Mouse (Mus musculus) embryonic facial prominence, embryonic 14.5 days (tissue): ENCODE measurements around the gene Aff4. TPM values are rescaled to one million over a fixed set of nuclear protein-coding genes. Genes with fewer than 3 reads are reported as not detected.

ENCODE experiments used
- ATAC-seq: fragments of 200-750 bp; cut with Nextera tagmentation; 2 replicates; pipeline ENCODE4 v1.8.0; 2017; ENCODE audit warnings: low read depth, moderate number of reproducible peaks, moderate TSS enrichment
- DNase-seq: peaks from one replicate; pipeline ENCODE4 v3.0.0-alpha.2; 2015; ENCODE audit warnings: low spot score
- H3K27ac ChIP-seq: fragments of 300-500 bp; sonication (generic); replicated peaks from 2 replicates; pipeline ENCODE4 v1.5.1; 2014; ENCODE audit warnings: low read depth, mild to moderate bottlenecking, low read length, moderate library complexity
- H3K27me3 ChIP-seq: fragments of 300-500 bp; sonication (generic); replicated peaks from 2 replicates; pipeline ENCODE4 v1.6.1; 2014; ENCODE audit warnings: low read length; ENCODE audit not compliant: control insufficient read depth, insufficient read depth
- H3K36me3 ChIP-seq: fragments of 300-500 bp; sonication (generic); 2 replicates; pipeline ENCODE4 v1.6.1; 2014; ENCODE audit warnings: low read length, mixed read lengths; ENCODE audit not compliant: control insufficient read depth, insufficient read depth
- H3K4me1 ChIP-seq: fragments of 300-500 bp; sonication (generic); 2 replicates; pipeline ENCODE4 v1.6.1; 2014; ENCODE audit warnings: antibody characterized with exemption, low read length; ENCODE audit not compliant: control insufficient read depth, insufficient read depth
- H3K4me2 ChIP-seq: fragments of 300-500 bp; sonication (generic); 2 replicates; pipeline ENCODE4 v1.6.1; 2014; ENCODE audit warnings: low read depth, mild to moderate bottlenecking, low read length, moderate library complexity, mixed read lengths
- H3K4me3 ChIP-seq: fragments of 300-500 bp; sonication (generic); 2 replicates; pipeline ENCODE4 v1.5.1; 2014; ENCODE audit warnings: low read depth, mild to moderate bottlenecking, low read length
- H3K9ac ChIP-seq: fragments of 300-500 bp; sonication (generic); 2 replicates; pipeline ENCODE4 v1.6.1; 2014; ENCODE audit warnings: low read depth, mild to moderate bottlenecking, low read length, moderate library complexity, mixed read lengths
- H3K9me3 ChIP-seq: fragments of 300-500 bp; sonication (generic); 2 replicates; pipeline ENCODE4 v1.6.1; 2016; ENCODE audit warnings: low read length; ENCODE audit not compliant: control insufficient read depth
- WGBS: fragments of 180-500 bp; shearing (Covaris S2); extraction: QIAGEN DNeasy Blood & Tissue Kit; methylation state at CpG from one replicate; pipeline ENCODE4 v1.1.7; 2014; 5-methylcytosine and 5-hydroxymethylcytosine counted together
- polyA plus RNA-seq: library from polyadenylated mRNA; unstranded; fragments of >200 nt; fragmentation: Nextera tagmentation; extraction: Ambion mirVana; gene quantifications from 2 replicates; pipeline ENCODE4 v1.2.1, GENCODE M21; 2014

The Aff4 gene
- polyA plus RNA-seq, 1 experiment from 2014 or later, result 59.7 TPM

- Histone ChIP-seq H3K9me3 (no peaks in the 10 kb centered on the region), H3K27me3 (no peaks in the 10 kb centered on the region), H3K4me1 (no peaks in the 10 kb centered on the region), H3K9ac (no peak overlapping the region; the same call in 1 of the 2 replicates), H3K4me2 (no peak overlapping the region), H3K4me3 (no peak overlapping the region), H3K27ac (peak overlapping the region; percentile 70), H3K36me3 (no peaks in the 10 kb centered on the region)
- 0 out of 2 replicates have a peak, but pooled peaks have one; percentile 41 for ATAC-seq
- 28% methylated on average over 12 of the region's 12 CpGs for WGBS
- peak; percentile 14 for DNase-seq
Measured at GRCm38 (mm10) chr11:53441921-53442320, 91.3 kb downstream of the Aff4 start.

GRCm38 (mm10) chr11:53443861-53444260 lies 93.2 kb downstream of the Aff4 start:
- ATAC-seq, result no peak
- no peak overlapping the region for H3K9ac ChIP-seq
- H3K4me3 ChIP-seq, result no peak overlapping the region
- H3K9me3 ChIP-seq, result no peaks in the 10 kb centered on the region
- no peak overlapping the region for H3K27ac ChIP-seq
- H3K4me2 ChIP-seq, result no peak overlapping the region
- no peak for DNase-seq
- no peaks in the 10 kb centered on the region for H3K27me3 ChIP-seq
- H3K36me3 ChIP-seq, result no peaks in the 10 kb centered on the region
- WGBS, result 28% methylated on average over 6 of the region's 6 CpGs
- H3K4me1 ChIP-seq, result no peaks in the 10 kb centered on the region

GRCm38 (mm10) chr11:53445562-53445961 lies 94.9 kb downstream of the Aff4 start:
- H3K4me1 ChIP-seq, result no peaks in the 10 kb centered on the region
- WGBS, result 60% methylated on average over 13 of the region's 13 CpGs
- H3K27ac ChIP-seq, result no peak overlapping the region
- no peaks in the 10 kb centered on the region for H3K27me3 ChIP-seq
- H3K9me3 ChIP-seq, result no peaks in the 10 kb centered on the region
- no peak for DNase-seq
- no peak overlapping the region for H3K4me2 ChIP-seq
- H3K9ac ChIP-seq, result no peak overlapping the region
- H3K4me3 ChIP-seq, result no peak overlapping the region
- no peaks in the 10 kb centered on the region for H3K36me3 ChIP-seq
- no peak for ATAC-seq

- Histone ChIP-seq H3K9me3 (no peaks in the 10 kb centered on the region), H3K4me2 (no peak overlapping the region), H3K9ac (no peak overlapping the region), H3K36me3 (no peaks in the 10 kb centered on the region), H3K4me3 (no peak overlapping the region), H3K27me3 (no peaks in the 10 kb centered on the region), H3K27ac (no peak overlapping the region), H3K4me1 (no peaks in the 10 kb centered on the region)
- 82% methylated on average over 13 of the region's 13 CpGs for WGBS
- DNase-seq (no peak), ATAC-seq (no peak)
Measured at GRCm38 (mm10) chr11:53446183-53446582, 95.5 kb downstream of the Aff4 start.

DNA sequence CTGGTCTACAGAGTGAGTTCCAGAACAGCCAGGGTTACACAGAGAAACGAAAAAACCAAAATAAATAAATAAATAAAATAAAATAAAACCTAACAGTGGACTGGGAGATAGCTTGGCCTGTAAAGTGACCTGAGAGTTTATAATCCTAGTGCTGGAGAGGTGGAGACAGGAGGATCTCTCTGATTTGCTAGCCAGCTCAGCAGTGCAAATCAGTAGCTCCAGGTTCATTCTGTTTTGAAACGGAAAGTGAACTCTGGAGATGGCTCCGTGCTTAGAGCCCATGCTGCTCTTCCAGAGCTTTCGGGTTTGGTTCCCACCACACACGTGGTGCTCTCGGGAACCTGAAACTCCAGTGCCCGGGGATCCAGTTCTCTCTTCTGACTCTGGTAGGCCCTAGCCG lies 97.4 kb downstream of the Aff4 start:
- H3K9me3 ChIP-seq, result no peaks in the 10 kb centered on the region
- DNase-seq, result no peak
- H3K27me3 ChIP-seq, result no peaks in the 10 kb centered on the region
- H3K27ac ChIP-seq, result no peak overlapping the region
- H3K4me3 ChIP-seq, result no peak overlapping the region
- H3K4me1 ChIP-seq, result no peaks in the 10 kb centered on the region
- H3K9ac ChIP-seq, result no peak overlapping the region
- H3K36me3 ChIP-seq, result no peaks in the 10 kb centered on the region
- WGBS, result 85% methylated on average over 8 of the region's 8 CpGs
- H3K4me2 ChIP-seq, result no peak overlapping the region
- no peak for ATAC-seq

DNA sequence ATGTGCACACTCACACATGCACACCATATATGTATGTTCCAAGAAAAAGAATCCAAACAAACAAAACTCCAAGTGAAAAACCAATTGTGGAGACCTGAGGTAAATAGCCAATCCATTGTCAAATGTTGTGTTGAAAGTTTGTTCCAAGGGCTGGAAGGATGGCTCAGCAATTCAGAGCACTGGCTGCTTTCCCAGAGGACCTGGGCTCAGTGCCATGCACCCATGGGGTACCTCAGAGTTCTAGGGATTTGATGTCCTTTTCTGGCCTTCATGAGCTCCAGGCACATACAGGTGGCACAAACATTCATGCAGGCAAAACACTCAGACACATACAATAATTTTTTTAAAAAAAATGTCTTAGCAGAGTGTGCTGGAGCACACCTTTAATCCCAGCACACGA lies 97.9 kb downstream of the Aff4 start:
- Histone ChIP-seq H3K36me3 (no peaks in the 10 kb centered on the region), H3K4me1 (no peaks in the 10 kb centered on the region), H3K4me3 (no peak overlapping the region), H3K27ac (no peak overlapping the region), H3K9me3 (no peaks in the 10 kb centered on the region), H3K27me3 (no peaks in the 10 kb centered on the region), H3K4me2 (no peak overlapping the region), H3K9ac (no peak overlapping the region)
- DNase-seq (no peak), ATAC-seq (no peak)
- 85% methylated on average over 1 of the region's 1 CpGs for WGBS

GRCm38 (mm10) chr11:53450070-53450705 lies 99.6 kb downstream of the Aff4 start:
- Histone ChIP-seq H3K9ac (no peak overlapping the region), H3K36me3 (no peaks in the 10 kb centered on the region), H3K27ac (no peak overlapping the region), H3K9me3 (no peaks in the 10 kb centered on the region), H3K27me3 (no peaks in the 10 kb centered on the region), H3K4me3 (no peak overlapping the region), H3K4me1 (no peaks in the 10 kb centered on the region), H3K4me2 (no peak overlapping the region)
- DNase-seq (no peak), ATAC-seq (no peak)
- WGBS, result 50% methylated on average over 15 of the region's 15 CpGs

DNA sequence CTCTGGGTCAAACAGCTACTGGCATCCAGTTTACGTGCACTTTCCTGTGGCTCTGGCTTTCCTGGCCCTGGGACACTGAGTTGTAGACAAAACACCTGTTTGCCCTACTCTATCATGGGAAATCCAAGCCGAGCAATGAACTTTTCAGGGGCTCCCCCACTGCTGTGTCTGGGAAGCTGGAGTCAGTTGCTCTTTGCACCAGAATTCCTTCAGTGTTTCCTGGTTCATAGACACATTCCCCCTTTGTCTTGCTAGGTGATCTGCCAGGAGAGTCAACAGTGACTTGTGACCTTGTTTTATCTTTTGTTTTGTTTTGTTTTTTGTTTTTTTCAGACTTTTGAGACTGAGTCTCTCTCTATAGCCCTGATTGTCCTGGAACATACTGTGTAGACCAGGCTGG lies 100.7 kb downstream of the Aff4 start:
- Histone ChIP-seq H3K4me2 (no peak overlapping the region), H3K36me3 (no peaks in the 10 kb centered on the region), H3K4me3 (no peak overlapping the region), H3K27ac (no peak overlapping the region), H3K9me3 (no peaks in the 10 kb centered on the region), H3K27me3 (no peaks in the 10 kb centered on the region), H3K9ac (no peak overlapping the region), H3K4me1 (no peaks in the 10 kb centered on the region; the same call in 1 of the 2 replicates)
- WGBS, result 67% methylated on average over 2 of the region's 2 CpGs
- ATAC-seq (no peak), DNase-seq (no peak)

- WGBS, result 96% methylated on average over 9 of the region's 9 CpGs
- DNase-seq (no peak), ATAC-seq (no peak)
- no peak overlapping the region for H3K9ac ChIP-seq
- no peaks in the 10 kb centered on the region for H3K9me3 ChIP-seq
- no peak overlapping the region for H3K4me3 ChIP-seq
- no peaks in the 10 kb centered on the region for H3K27me3 ChIP-seq
- H3K4me2 ChIP-seq, result no peak overlapping the region
- no peak overlapping the region for H3K27ac ChIP-seq
- no peaks in the 10 kb centered on the region for H3K36me3 ChIP-seq
- peaks cover 4% of the 10 kb centered on the region for H3K4me1 ChIP-seq
Measured at GRCm38 (mm10) chr11:53452396-53452795, 101.8 kb downstream of the Aff4 start.
